Mouse (Mus musculus): ENCODE measurements around the gene Slc6a17.

DNA sequence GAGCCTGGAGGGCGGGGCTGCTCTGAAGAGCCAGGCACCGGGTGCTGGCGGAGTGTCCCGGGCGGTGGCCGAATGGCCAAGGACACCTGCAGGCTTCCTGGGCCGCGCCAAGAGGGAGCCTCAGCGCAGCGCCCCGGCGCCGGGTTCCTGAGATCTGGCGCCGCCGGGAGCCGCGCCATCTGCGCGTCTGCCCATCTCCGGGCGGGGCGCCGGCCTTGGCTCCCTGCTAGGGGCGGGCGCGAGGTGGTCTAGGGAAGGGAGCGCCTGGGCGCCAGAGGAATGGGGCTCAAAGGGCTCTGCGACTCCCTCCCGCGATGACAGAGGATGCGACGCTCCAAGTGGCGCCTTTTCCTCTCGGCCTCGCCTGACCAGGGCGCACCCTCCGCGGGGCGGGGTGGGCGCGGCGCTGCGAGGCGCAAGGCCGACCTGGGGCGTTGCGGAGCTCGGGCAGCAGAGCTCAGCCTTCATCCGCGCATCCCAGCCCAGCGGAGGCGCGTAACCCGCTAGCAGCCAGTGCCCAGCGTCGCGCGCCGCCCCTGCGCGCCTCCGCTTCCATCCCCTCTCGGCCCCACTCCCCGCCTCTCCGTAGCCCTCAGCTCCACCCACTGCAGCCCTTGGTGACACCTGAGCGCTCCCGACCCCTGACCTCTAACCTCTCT is 57.9 kb downstream of the Slc6a17 start:
- TF ChIP-seq CTCF (IDR thresholded peaks at IDR 0.05; ENCODE audit: extremely low read depth, insufficient read depth, low read length) (no peak), POLR2A (IDR thresholded peaks at IDR 0.05; ENCODE audit: extremely low read depth, insufficient read depth, low read length) (no peak; the same call in 1 of the 2 replicates)

All from cortical plate, adult 2 months (tissue).